Mouse (Mus musculus) macrophage (primary cell): ENCODE data around the gene Ola1. TPM values are rescaled to one million over a fixed set of nuclear protein-coding genes. Genes with fewer than 3 reads are reported as not detected.

Source experiments
- H3K27ac ChIP-seq: fragments of 350-480 bp; formaldehyde crosslinking; 2 replicates; pipeline ENCODE4 v1.9.0; 2021
- H3K36me3 ChIP-seq: fragments of 350-480 bp; formaldehyde crosslinking; 2 replicates; pipeline ENCODE4 v1.9.0; 2021; ENCODE audit errors: inconsistent target
- H3K4me3 ChIP-seq: fragments of 350-480 bp; formaldehyde crosslinking; 2 replicates; pipeline ENCODE4 v1.9.0; 2021; ENCODE audit errors: inconsistent target
- H3K79me2 ChIP-seq: fragments of 350-480 bp; formaldehyde crosslinking; 2 replicates; pipeline ENCODE4 v1.9.0; 2021; ENCODE audit errors: inconsistent target
- WGBS: methylation state at CpG from one replicate; pipeline ENCODE4 v1.1.7; 2026; ENCODE audit warnings: inconsistent platforms; ENCODE audit not compliant: missing documents; 5-methylcytosine and 5-hydroxymethylcytosine counted together
- polyA plus RNA-seq: library from polyadenylated mRNA; stranded (reverse); fragments of 250-400 nt; gene quantifications from 3 replicates; pipeline ENCODE4 v1.2.4, GENCODE M21; 2018; ENCODE audit warnings: inconsistent platforms

Gene Ola1
- polyA plus RNA-seq, 1 experiment from 2014 or later, result 133 TPM

GRCm38 (mm10) chr2:73096491-73096890 is 122.2 kb downstream of the Ola1 start:
- Histone ChIP-seq H3K79me2 (no peaks in the 10 kb centered on the region), H3K36me3 (no peaks in the 10 kb centered on the region), H3K4me3 (no peak overlapping the region), H3K27ac (no peak overlapping the region)
- 67% methylated on average over 3 of the region's 3 CpGs for WGBS

GRCm38 (mm10) chr2:73095300-73095699 is 123.4 kb downstream of the Ola1 start:
- Histone ChIP-seq H3K36me3 (no peaks in the 10 kb centered on the region), H3K27ac (no peak overlapping the region), H3K79me2 (no peaks in the 10 kb centered on the region), H3K4me3 (no peak overlapping the region)
- 94% methylated on average over 2 of the region's 2 CpGs for WGBS

- WGBS, result 91% methylated on average over 6 of the region's 6 CpGs
- Histone ChIP-seq H3K27ac (no peak overlapping the region), H3K4me3 (no peak overlapping the region), H3K79me2 (no peaks in the 10 kb centered on the region), H3K36me3 (no peaks in the 10 kb centered on the region)
Measured at GRCm38 (mm10) chr2:73093032-73093431, 125.7 kb downstream of the Ola1 start.

GRCm38 (mm10) chr2:73091302-73091701 is 127.4 kb downstream of the Ola1 start:
- no peak overlapping the region for H3K27ac ChIP-seq
- H3K4me3 ChIP-seq, result no peak overlapping the region
- H3K79me2 ChIP-seq, result no peaks in the 10 kb centered on the region
- H3K36me3 ChIP-seq, result no peaks in the 10 kb centered on the region
- 92% methylated on average over 8 of the region's 8 CpGs for WGBS

GRCm38 (mm10) chr2:73087641-73088040 is 131.1 kb downstream of the Ola1 start:
- WGBS, result 84% methylated on average over 3 of the region's 3 CpGs
- Histone ChIP-seq H3K79me2 (no peaks in the 10 kb centered on the region), H3K4me3 (no peak overlapping the region), H3K36me3 (no peaks in the 10 kb centered on the region), H3K27ac (no peak overlapping the region)

- 35% methylated on average over 6 of the region's 8 CpGs for whole genome bisulfite sequencing
- H3K4me3 ChIP-seq, result no peak overlapping the region
- no peaks in the 10 kb centered on the region for H3K36me3 ChIP-seq
Measured at GRCm38 (mm10) chr2:73085669-73086304, 132.9 kb downstream of the Ola1 start.

GRCm38 (mm10) chr2:73082476-73082875 is 136.2 kb downstream of the Ola1 start:
- no peaks in the 10 kb centered on the region for H3K36me3 ChIP-seq
- WGBS, result 90% methylated on average over 10 of the region's 10 CpGs
- H3K4me3 ChIP-seq, result no peak overlapping the region
- H3K79me2 ChIP-seq, result no peaks in the 10 kb centered on the region
- no peak overlapping the region for H3K27ac ChIP-seq

More at GRCm38 (mm10) chr2:73085669-73086304, 132.9 kb downstream of the Ola1 start:
- Histone ChIP-seq H3K79me2 (no peaks in the 10 kb centered on the region), H3K27ac (no peak overlapping the region)

- Histone ChIP-seq H3K36me3 (no peaks in the 10 kb centered on the region), H3K79me2 (no peaks in the 10 kb centered on the region), H3K4me3 (no peak overlapping the region), H3K27ac (no peak overlapping the region)
- WGBS, result 95% methylated on average over 2 of the region's 2 CpGs
Measured at GRCm38 (mm10) chr2:73081861-73082260, 136.9 kb downstream of the Ola1 start.

- no peaks in the 10 kb centered on the region for H3K36me3 ChIP-seq
- no peaks in the 10 kb centered on the region for H3K79me2 ChIP-seq
- WGBS, result no CpG with 5 or more reads among the region's 2 CpGs
- H3K27ac ChIP-seq, result no peak overlapping the region
- H3K4me3 ChIP-seq, result no peak overlapping the region
Measured at GRCm38 (mm10) chr2:73080084-73080483, 138.6 kb downstream of the Ola1 start.

- Histone ChIP-seq H3K36me3 (no peaks in the 10 kb centered on the region), H3K4me3 (no peak overlapping the region), H3K27ac (no peak overlapping the region), H3K79me2 (no peaks in the 10 kb centered on the region)
- 87% methylated on average over 15 of the region's 15 CpGs for WGBS
Measured at GRCm38 (mm10) chr2:73079311-73079710, 139.4 kb downstream of the Ola1 start.

- H3K4me3 ChIP-seq, result no peak overlapping the region
- no peaks in the 10 kb centered on the region for H3K79me2 ChIP-seq
- H3K36me3 ChIP-seq, result no peaks in the 10 kb centered on the region
- H3K27ac ChIP-seq, result no peak overlapping the region
- 94% methylated on average over 10 of the region's 11 CpGs for WGBS
Measured at GRCm38 (mm10) chr2:73073811-73074472, 144.8 kb downstream of the Ola1 start.

- no peak overlapping the region for H3K4me3 ChIP-seq
- H3K79me2 ChIP-seq, result no peaks in the 10 kb centered on the region
- H3K27ac ChIP-seq, result no peak overlapping the region
- 62% methylated on average over 2 of the region's 2 CpGs for WGBS
- no peaks in the 10 kb centered on the region for H3K36me3 ChIP-seq
Measured at GRCm38 (mm10) chr2:73071201-73071600, 147.5 kb downstream of the Ola1 start.

GRCm38 (mm10) chr2:73070449-73071076 is 148.2 kb downstream of the Ola1 start:
- 82% methylated on average over 10 of the region's 10 CpGs for WGBS
- Histone ChIP-seq H3K36me3 (no peaks in the 10 kb centered on the region), H3K27ac (no peak overlapping the region), H3K79me2 (no peaks in the 10 kb centered on the region), H3K4me3 (no peak overlapping the region)

- no peak overlapping the region for H3K4me3 ChIP-seq
- no peaks in the 10 kb centered on the region for H3K79me2 ChIP-seq
- H3K36me3 ChIP-seq, result no peaks in the 10 kb centered on the region
- no peak overlapping the region for H3K27ac ChIP-seq
- WGBS, result 38% methylated on average over 7 of the region's 7 CpGs
Measured at GRCm38 (mm10) chr2:73069223-73069825, 149.4 kb downstream of the Ola1 start.
